Mouse (Mus musculus): Measurements from ENCODE around the gene 0610030E20Rik. TPM values are rescaled to one million over a fixed set of nuclear protein-coding genes. Genes with fewer than 3 reads are reported as not detected.
A peak's percentile ranks its signal among the peaks of the same experiment; 100 is the strongest.

The 0610030E20Rik gene
- total RNA-seq, 1 experiment from 2014 or later, result 38.8 TPM

- peak; percentile 70 for DNase-seq
Observed at GRCm38 (mm10) chr6:72370091-72370490, 23.0 kb downstream of the 0610030E20Rik start.

DNA sequence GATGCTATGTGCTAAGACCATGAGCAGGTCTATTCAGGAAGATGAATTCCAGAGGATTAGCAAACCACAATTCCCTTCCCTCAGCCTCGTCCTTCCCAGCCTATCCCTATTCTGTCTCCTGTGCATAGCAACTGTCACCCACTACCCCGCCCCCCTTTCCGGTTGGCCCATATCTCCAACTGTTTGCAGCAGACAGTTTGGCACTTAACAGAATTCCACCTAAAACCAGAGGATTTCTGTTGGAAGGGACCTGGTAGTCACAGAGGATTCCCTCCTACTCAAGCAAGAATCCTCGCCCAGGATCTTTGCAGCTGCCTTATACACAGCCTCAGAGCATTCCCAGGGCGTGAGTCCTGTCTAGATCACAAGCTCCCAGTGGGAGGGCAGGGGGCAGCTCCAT, 24.0 kb downstream of the 0610030E20Rik start:
- DNase-seq, result no peak

- no peak for DNase-seq
Observed at GRCm38 (mm10) chr6:72371571-72371970, 24.5 kb downstream of the 0610030E20Rik start.

DNA sequence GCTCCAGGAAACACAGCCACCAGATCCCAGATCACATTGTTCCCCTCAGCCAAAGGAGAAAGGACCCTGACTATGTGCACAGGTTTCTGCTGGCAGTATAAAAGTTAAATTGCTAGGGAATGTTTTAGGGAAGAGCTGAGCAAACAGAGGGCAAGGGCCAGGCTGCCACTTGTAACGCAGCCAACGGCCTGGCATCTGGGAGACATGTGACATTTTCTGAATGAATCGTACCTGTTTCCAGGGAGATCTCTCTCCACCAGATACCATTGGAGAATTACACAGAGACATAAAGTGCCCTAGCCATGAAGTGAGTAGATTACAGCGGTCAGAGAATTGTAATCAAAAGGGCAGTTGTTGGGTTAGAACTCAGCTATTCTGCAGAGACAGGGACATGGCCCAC, 26.1 kb downstream of the 0610030E20Rik start:
- no peak for DNase-seq

GRCm38 (mm10) chr6:72374206-72374605, 27.1 kb downstream of the 0610030E20Rik start:
- DNase-seq, result no peak

DNA sequence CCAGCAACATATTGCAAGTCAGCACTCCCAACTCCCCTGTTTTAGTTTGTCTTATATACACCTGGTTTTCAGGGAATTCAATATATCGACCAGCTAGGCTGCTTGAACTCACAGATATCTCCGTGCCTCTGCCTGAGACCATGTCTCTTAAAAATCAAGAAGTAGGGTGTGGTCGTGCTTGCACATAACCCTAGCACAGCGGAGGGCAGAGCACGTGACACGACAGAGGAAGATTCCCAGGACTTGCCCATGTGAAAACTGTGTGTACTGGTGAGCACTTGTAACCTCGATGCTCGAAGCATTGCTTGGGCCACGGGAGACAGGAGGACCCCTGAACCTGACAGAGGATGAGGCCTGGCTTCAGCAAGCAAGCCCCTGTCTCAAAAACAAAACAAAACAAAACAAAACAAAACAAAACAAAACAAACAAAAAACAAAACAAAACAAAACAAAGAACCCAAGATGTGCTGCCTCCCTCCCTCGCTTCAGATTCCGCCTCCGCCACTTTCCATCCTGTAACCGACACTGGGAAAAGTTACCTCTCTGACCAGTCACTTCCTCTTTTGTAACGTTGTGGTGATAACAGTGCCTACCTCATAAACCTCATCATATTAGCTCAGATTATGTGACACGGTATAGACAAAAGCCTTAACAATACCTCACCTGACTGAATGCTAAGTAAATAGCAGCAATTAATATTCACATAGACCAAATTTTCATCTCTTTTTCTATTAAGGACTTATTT, 27.9 kb downstream of the 0610030E20Rik start:
- DNase-seq, result no peak

GRCm38 (mm10) chr6:72378510-72379234, 31.6 kb downstream of the 0610030E20Rik start:
- no peak for DNase-seq

DNA sequence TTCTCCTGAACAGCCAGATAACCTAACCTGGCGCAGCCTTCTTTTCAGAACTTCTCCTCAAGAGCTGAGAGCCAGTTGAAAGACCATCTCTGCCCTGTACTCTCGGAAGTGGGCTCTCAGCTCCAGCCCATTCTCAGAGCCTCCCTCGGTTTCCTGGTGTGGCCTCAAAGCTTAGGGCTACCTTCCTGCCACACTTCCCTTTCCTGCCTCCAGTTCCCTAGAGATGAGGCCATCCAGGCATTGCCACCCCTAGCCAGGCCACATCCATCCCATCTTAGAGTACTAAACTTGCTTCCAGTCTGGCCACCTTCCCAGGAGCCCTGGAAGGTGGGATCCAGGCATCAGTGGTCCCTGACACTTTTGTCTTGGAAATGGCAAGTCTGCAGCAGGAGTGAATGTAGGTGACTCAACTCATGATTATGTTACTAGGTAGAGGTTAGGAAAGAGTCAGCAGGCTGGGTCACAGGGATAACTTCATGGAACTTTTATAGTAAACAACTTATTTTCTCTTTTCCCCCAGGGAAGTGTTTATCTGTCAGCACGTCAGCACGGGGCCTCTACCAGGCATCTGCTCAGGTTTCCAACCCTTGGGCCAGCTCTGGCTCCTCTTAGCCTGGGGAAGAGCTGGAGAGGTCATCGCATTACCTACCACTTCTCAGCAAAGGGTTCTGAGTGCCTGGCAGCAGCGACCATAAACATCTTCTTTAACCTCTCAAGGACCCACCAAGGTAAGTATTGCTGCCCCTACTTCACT, 32.4 kb downstream of the 0610030E20Rik start:
- no peak for DNase-seq

GRCm38 (mm10) chr6:72380131-72380770, 33.1 kb downstream of the 0610030E20Rik start, which contains the start of gene Vamp5:
Gene Vamp5, minus strand, starts transcription at chr6:72380468.
- peak; percentile 87 for DNase-seq

DNA sequence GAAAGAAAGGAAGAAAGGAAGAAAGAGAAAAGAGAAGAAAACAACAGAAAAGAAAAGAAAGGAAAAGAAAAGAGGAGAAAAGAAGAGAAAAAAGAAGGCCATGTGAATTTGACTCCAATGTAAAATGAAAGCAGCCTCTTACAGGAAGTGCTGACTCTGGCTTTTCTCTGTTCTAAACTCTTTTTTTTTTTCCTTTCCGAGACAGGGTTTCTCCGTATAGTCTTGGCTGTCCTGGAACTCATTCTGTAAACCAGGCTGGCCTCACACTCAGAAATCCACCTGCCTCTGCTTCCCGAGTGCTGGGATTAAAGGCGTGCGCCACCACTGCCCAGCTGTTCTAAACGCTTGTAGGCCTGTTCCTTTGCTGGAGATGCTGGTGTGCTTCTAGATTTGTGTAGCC, 35.4 kb downstream of the 0610030E20Rik start:
- no peak for DNase-seq

DNA sequence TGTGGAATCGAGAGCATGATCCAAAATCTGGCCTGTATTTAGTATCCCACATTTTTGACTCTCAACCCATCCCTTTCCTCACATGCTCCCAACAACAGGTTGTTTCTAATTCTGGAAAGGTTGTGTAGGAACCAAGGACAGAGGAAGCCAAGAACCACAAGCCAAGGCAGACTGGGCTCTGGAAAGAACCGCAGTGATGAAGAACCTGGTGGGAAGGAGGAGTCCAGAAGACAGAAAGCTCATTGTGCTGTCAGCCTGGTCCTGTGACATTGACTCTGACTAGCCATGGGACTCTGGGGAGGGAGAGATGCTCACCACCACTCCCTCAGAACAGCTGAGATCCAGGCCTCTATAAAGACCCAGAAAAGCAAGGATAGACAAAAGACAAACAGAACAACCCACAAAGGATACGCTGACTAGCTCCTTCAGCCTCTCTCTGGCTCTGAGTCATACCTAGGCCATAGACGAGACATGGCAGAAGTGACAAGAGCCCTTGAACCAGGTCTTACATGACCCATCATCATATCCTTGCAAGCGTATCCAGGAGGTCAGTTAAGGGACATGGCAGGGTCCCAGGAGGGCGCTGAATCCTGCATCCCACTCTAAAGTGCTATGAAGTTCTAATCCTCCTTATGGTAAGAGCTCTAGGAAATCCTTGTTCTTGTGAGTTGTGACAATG, 36.2 kb downstream of the 0610030E20Rik start:
- no peak for DNase-seq

- DNase-seq, result no peak
Observed at GRCm38 (mm10) chr6:72383952-72384351, 36.8 kb downstream of the 0610030E20Rik start.

- no peak for DNase-seq
Observed at GRCm38 (mm10) chr6:72385258-72385657, 38.1 kb downstream of the 0610030E20Rik start.

DNA sequence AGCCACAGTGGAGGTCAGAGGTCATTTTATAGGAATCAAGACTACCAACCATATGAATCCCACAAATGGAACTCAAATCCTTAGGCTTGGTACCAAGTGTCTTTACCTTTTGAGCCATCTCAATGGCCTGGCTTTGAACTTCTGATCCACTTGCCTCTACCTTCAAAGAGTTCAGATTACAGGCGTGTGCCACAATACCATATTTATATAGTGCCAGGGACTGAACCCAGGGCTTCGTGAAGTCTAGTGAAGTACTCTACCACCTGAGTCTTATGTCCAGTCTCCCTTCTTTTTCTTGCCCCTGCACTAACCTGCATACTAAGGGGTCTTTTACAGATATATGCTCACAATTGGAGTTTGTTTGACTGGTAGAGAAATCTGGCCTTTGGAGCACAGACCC, 39.4 kb downstream of the 0610030E20Rik start:
- no peak for DNase-seq

- no peak for DNase-seq
Observed at GRCm38 (mm10) chr6:72387816-72388215, 40.7 kb downstream of the 0610030E20Rik start.

DNA sequence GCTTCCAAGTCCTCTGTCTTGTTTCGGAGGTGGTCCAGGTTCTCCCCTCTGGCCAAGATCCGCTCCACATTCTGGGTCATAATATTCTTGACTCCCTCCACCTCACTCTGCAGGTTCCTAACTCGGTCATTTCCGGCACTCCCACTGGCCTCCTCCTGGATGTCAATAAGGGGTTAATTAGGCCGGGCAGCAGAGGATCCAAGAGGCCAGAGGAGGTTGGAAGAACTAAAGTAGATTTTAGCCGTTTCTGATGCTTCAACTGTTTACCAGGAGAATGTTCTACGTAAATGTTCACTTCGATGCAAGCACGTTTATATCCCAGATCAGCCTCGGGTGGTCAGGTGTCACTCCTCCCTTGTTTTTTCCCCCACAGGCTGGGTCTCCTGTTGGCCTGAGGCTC, 41.1 kb downstream of the 0610030E20Rik start:
- DNase-seq, result no peak

- DNase-seq, result no peak
Observed at GRCm38 (mm10) chr6:72388791-72389329, 41.7 kb downstream of the 0610030E20Rik start.

GRCm38 (mm10) chr6:72389471-72389940, 42.4 kb downstream of the 0610030E20Rik start:
- peak; percentile 32 for DNase-seq

GRCm38 (mm10) chr6:72389941-72390771, 43.0 kb downstream of the 0610030E20Rik start, which contains the start of gene Vamp8:
Gene Vamp8, minus strand, starts transcription at chr6:72390703.
- peak; percentile 87 for DNase-seq

All from adrenal gland, postnatal 25 days (tissue).